Mouse (Mus musculus) cortical plate, adult 2 months (tissue): Measurements from ENCODE around the gene Trak1. TPM values are rescaled to one million over a fixed set of nuclear protein-coding genes. Genes with fewer than 3 reads are reported as not detected.
"Not testable (repeated sequence)": the region's sequence is repeated elsewhere in the genome, so short reads cannot be mapped to it uniquely, and the experiment has no call there.

Experiments
- H3K27ac ChIP-seq: fragments of 200-500 bp; 2 replicates; pipeline ENCODE4 v1.5.1; 2012; ENCODE audit warnings: low read length, control low read depth, inconsistent platforms; ENCODE audit not compliant: insufficient read depth
- H3K4me1 ChIP-seq: fragments of 200-500 bp; 2 replicates; pipeline ENCODE4 v1.6.1; 2011; ENCODE audit warnings: low read length; ENCODE audit not compliant: control insufficient read depth, insufficient read depth
- H3K4me3 ChIP-seq: fragments of 200-500 bp; 2 replicates; pipeline ENCODE4 v1.5.1; 2011; ENCODE audit warnings: mild to moderate bottlenecking, low read length, control low read depth; ENCODE audit not compliant: insufficient read depth
- CTCF ChIP-seq: fragments of 200-500 bp; IDR thresholded peaks from 2 replicates; pipeline ENCODE4 v1.5.1; 2011; ENCODE audit warnings: mild to moderate bottlenecking, control low read depth, low read length; ENCODE audit not compliant: insufficient read depth; ENCODE audit errors: extremely low read depth
- POLR2A ChIP-seq: fragments of 200-500 bp; IDR thresholded peaks from 2 replicates; pipeline ENCODE4 v1.6.1; 2011; ENCODE audit warnings: mild to moderate bottlenecking, low read length, control low read depth; ENCODE audit not compliant: insufficient read depth; ENCODE audit errors: extremely low read depth
- polyA plus RNA-seq: library from polyadenylated mRNA; depleted of rRNA; stranded (reverse); fragments of >200 nt; gene quantifications from 2 replicates; pipeline ENCODE4 v1.2.3, GENCODE M21; 2012

Trak1 gene
- polyA plus RNA-seq, 1 experiment: 139 TPM

- Histone ChIP-seq H3K4me3 (peak overlapping the region; percentile 5), H3K27ac (peak overlapping the region; percentile 49), H3K4me1 (peaks cover 20% of the 10 kb centered on the region)
- TF ChIP-seq POLR2A (no peak), CTCF (no peak)
Measured at GRCm38 (mm10) chr9:121314541-121315152, 17.3 kb downstream of the Trak1 start.

- no peak overlapping the region for H3K4me3 ChIP-seq
- H3K4me1 ChIP-seq: peaks cover 17% of the 10 kb centered on the region
- H3K27ac ChIP-seq: no peak overlapping the region
- TF ChIP-seq POLR2A: no peak
- no peak for TF ChIP-seq CTCF
Measured at GRCm38 (mm10) chr9:121315901-121316595, 18.7 kb downstream of the Trak1 start.

- peaks cover 16% of the 10 kb centered on the region for H3K4me1 ChIP-seq
- H3K4me3 ChIP-seq: no peak overlapping the region
- no peak for TF ChIP-seq POLR2A
- no peak for TF ChIP-seq CTCF
- no peak overlapping the region for H3K27ac ChIP-seq
Measured at GRCm38 (mm10) chr9:121316621-121317405, 19.5 kb downstream of the Trak1 start.

GRCm38 (mm10) chr9:121319323-121319966 is 22.1 kb downstream of the Trak1 start:
- no peak overlapping the region for H3K4me3 ChIP-seq
- no peak overlapping the region for H3K27ac ChIP-seq
- H3K4me1 ChIP-seq: peaks cover 4% of the 10 kb centered on the region
- TF ChIP-seq POLR2A (no peak), CTCF (no peak)

- no peak for TF ChIP-seq POLR2A
- no peak for TF ChIP-seq CTCF
- Histone ChIP-seq H3K4me3 (no peak overlapping the region), H3K27ac (no peak overlapping the region), H3K4me1 (peaks cover 4% of the 10 kb centered on the region)
Measured at GRCm38 (mm10) chr9:121320433-121320832, 23.1 kb downstream of the Trak1 start.

GRCm38 (mm10) chr9:121321118-121321517 is 23.8 kb downstream of the Trak1 start:
- H3K27ac ChIP-seq: no peak overlapping the region
- no peak for TF ChIP-seq POLR2A
- TF ChIP-seq CTCF: no peak

GRCm38 (mm10) chr9:121322034-121322433 is 24.7 kb downstream of the Trak1 start:
- Histone ChIP-seq H3K4me3 (no peak overlapping the region), H3K4me1 (no peaks in the 10 kb centered on the region; the same call in 1 of the 2 replicates), H3K27ac (no peak overlapping the region)
- TF ChIP-seq POLR2A (no peak), CTCF (no peak)

More at GRCm38 (mm10) chr9:121321118-121321517, 23.8 kb downstream of the Trak1 start:
- Histone ChIP-seq H3K4me3 (no peak overlapping the region), H3K4me1 (peaks cover under 1% of the 10 kb centered on the region; the same call in 1 of the 2 replicates)

- H3K27ac ChIP-seq, H3K4me1 ChIP-seq: not testable (repeated sequence)
Measured at GRCm38 (mm10) chr9:121328342-121328741, 31.0 kb downstream of the Trak1 start.

GRCm38 (mm10) chr9:121329181-121329580 is 31.9 kb downstream of the Trak1 start:
- H3K4me3 ChIP-seq: no peak overlapping the region
- H3K4me1 ChIP-seq: peaks cover 9% of the 10 kb centered on the region
- TF ChIP-seq CTCF (no peak), POLR2A (no peak)
- H3K27ac ChIP-seq: no peak overlapping the region

More at GRCm38 (mm10) chr9:121328342-121328741, 31.0 kb downstream of the Trak1 start:
- not testable (repeated sequence) for H3K4me3 ChIP-seq
